Mouse (Mus musculus) Muller cell, postnatal 12 days (primary cell): ENCODE results near the gene Synpo2l.

Experiments used
- DNase-seq: peaks from one replicate; pipeline ENCODE4 v3.0.0-alpha.2; 2015; ENCODE audit errors: inconsistent ontology term

Synpo2l gene

GRCm38 (mm10) chr14:20681742-20682141, 13.6 kb upstream of the Synpo2l start:
- no peak for DNase-seq

- no peak for DNase-seq
Measured at GRCm38 (mm10) chr14:20677906-20678305, 9.8 kb upstream of the Synpo2l start.

- DNase-seq: peak; percentile 99
Measured at GRCm38 (mm10) chr14:20674064-20674833, 6.1 kb upstream of the Synpo2l start, which contains the start of gene Sec24c. Gene Sec24c (plus strand): TSS chr14:20674308.

DNA sequence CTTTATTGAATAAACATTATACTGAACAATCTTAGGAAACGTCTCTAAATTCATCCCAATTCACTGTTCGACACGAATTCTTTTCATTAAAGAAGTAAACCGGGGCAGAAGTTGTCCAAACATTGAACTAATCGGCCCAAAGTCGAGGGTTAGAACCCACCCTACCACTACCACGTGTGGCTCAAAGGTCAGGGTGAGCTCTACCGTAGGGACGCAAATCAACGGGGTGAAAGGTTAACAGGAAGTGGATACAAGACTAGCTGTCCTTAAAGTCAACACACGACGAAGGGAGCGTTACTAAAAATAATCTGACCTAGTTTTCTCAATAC, 5.5 kb upstream of the Synpo2l start:
- no peak for DNase-seq

DNA sequence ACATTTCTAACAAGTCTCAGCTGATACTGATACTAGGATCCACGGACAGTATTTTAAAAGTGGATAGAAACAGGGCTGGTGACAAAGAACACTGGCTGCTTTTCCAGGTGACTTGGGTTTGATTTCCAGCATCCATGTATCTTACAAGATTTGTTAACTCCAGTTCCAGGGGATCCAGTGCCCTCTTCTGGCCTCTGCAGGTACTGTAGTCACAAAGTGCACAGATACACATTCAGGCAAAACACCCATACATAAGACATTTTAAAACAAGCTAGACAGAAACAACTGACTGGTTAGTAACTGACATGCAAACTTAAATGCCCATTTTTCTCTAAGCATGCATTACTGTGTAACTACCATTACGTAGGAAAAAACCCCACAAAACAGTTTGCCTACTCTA, 4.8 kb upstream of the Synpo2l start:
- peak; percentile 51 for DNase-seq

DNA sequence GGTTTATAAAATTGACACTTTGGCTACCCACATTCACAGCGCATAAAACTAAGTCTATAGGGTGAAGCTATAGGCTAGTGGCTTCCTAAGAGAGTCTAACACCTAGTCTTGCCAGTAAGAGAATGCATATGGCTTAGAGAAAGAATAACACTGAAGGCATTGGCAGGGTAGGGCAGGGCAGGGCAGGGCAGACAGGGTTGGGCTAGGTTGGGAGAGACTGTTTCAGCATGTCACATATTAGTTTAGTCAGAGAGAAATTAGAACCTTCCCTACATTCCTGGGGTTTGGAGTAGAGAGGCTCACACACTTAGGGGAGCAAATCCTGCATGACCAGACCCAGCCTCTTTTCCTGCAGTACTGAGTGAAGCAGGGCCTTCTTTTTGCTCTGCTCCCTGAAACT, 685 bp downstream of the Synpo2l start:
- no peak for DNase-seq

- no peak for DNase-seq
Measured at GRCm38 (mm10) chr14:20664436-20664835, 3.7 kb downstream of the Synpo2l start.

- DNase-seq: peak; percentile 77
Measured at GRCm38 (mm10) chr14:20663601-20664000, 4.6 kb downstream of the Synpo2l start.

GRCm38 (mm10) chr14:20662740-20663139, 5.4 kb downstream of the Synpo2l start:
- no peak for DNase-seq

DNA sequence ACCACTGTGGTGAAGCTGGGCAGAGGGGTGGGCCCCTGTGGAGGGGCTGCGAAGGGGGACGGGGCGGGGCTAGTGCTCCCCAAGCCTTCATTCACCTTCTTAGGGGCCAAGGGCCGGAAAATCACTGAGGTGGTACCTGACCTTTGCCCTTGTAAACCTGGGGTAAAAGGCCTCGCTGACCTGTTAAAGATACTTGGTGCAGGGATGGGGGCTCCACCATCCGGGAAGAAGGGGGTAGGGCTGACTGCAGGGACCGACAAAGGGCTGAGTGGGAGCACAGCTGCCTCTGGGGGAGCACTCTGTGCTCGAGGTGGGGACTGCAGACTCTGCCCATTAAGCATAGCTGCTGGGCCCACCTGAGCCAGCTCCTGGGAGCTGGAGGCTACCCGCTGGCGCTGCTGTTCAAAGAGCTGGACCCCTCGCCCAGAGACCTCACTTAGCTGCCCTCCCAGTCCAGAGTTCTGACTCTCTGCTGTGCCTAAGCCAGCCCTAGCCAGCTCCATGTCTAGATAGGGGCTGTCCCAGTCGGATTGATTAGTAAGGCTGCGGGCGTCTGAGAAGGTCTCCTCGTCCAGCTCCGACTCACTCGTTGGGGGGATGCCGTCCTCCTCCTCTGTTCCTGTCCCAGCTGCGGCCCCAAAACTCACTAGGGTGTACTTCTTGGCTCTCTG, 6.4 kb downstream of the Synpo2l start:
- no peak for DNase-seq

DNA sequence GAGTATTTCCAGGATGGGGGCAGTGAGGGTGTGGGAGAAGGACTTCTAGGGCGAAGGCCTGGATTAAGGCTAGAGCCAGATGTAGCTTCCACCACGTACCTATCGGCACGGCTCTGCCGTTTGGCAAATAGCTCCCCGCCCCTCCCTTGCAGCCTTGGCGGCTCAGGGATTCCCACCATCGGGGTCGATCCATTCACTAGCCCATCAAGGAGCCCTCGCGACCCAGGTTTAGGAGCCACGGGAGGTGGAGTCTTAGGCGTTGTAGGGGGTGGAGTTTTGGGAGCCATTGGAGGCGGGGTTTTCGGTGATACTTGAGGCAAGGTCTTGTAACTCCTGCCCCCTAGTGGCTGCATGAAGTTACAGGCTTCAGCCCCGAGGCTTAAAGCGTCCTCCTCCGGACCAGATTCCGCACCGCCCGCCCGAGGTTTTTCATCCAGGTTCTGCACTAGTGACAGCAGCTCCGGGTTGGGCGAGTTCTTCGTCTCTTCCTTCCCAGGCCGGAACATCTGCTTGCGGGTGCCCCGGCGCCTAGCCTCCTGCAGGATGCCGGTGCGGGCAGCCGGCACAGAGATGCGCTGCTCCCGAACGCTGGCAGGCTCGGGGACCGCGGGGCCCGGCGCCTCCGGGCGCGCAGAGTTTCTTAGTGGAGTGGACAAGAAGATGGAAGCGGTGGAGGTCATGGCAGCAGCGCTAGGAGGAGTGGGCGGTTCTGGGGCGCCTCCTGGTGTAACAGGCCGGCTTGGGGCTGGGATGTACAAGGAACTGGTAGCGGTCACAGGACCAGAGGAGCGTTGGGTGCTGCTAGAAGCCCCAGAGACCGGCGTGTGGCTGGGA, 7.1 kb downstream of the Synpo2l start:
- peak; percentile 94 for DNase-seq

- DNase-seq: no peak
Measured at GRCm38 (mm10) chr14:20659687-20660086, 8.5 kb downstream of the Synpo2l start.

DNA sequence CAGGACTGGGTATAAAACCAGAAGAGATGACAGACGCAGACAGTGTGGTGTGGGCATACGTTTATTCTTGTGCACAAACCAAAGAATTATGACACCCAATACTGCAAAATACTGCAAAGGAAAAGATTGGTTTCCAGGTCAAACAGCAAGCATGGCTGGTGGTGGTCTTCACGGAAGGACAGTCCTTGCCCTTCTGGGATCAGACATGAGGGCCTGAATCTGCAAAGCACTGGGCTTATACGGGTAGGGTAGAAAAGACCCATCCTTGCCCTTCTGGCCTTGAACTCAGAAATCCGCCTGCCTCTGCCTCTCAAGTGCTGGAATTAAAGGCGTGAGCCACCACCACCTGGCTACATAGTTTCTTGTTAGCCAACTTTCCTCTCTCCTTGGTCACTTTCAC, 9.3 kb downstream of the Synpo2l start:
- DNase-seq: no peak

GRCm38 (mm10) chr14:20658326-20658725, 9.8 kb downstream of the Synpo2l start:
- peak; percentile 23 for DNase-seq

GRCm38 (mm10) chr14:20656361-20656760, 11.8 kb downstream of the Synpo2l start, which contains the start of gene Myoz1:
Gene Myoz1 (minus strand): TSS chr14:20656540.
- DNase-seq: no peak

GRCm38 (mm10) chr14:20655731-20656130, 12.4 kb downstream of the Synpo2l start:
- no peak for DNase-seq

- DNase-seq: no peak
Measured at GRCm38 (mm10) chr14:20654690-20655421, 13.3 kb downstream of the Synpo2l start.

- no peak for DNase-seq
Measured at GRCm38 (mm10) chr14:20651722-20652256, 16.4 kb downstream of the Synpo2l start.

GRCm38 (mm10) chr14:20651000-20651399, 17.2 kb downstream of the Synpo2l start:
- DNase-seq: no peak

- no peak for DNase-seq
Measured at GRCm38 (mm10) chr14:20646381-20646780, 21.8 kb downstream of the Synpo2l start.

DNA sequence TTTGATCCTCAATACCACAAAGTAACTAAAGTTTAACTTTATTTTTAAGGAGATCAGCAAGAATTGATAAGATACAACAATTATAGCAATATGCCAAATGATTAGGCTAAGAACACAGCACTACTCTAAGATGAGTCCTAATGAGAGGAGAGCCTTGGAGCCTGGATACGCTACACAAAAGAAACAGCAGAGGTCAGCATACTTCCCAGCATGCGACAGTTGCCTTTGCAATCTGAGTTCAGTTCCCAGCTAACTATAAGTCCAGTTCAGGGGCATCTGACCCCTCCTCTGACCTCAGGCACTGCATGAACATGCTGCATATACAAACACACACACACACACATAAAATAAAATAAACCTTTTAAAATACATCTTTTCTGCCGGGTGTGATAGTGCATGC, 22.6 kb downstream of the Synpo2l start:
- DNase-seq: no peak
